Mouse (Mus musculus): ENCODE measurements at regions not wholly inside any gene's neighbourhood (a gene's known extent, or its start where the extent isn't known, plus 50 kb on each side); places are given as distances from the start of the nearest gene placed in this dataset.

DNA sequence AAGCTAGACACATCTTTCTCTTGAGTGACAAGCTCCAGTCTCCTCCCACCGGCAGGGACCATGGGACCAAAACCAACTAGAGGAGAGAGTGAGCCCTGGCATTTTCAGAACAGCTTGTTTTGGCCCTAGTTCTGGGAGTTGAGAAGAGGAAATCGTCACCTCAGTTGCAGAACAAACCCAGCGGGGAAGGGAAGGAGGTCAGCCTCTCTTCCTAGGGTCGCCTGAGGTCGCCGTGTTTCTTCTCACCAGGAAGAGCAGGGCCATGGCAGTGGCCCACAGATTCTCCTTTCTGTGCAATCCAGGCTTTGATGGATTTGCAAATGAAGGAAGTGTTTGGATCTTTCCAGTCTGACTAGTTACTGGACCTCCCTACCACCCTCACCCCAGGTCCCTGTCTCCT, 49.8 kb upstream of the Kcnj15 start:
- 52% methylated on average over 6 of the region's 6 CpGs for WGBS (ENCODE audit: insufficient replicate concordance)
- H3K4me3 ChIP-seq (ENCODE audit: insufficient read depth in 1 of 2, low read depth in 2 of 2, low read length in 2 of 2) = no peak overlapping the region
- no peak overlapping the region for H3K9ac ChIP-seq (replicated peaks)
- ATAC-seq (ENCODE audit: insufficient read depth) (no peak), DNase-seq (ENCODE audit: low read depth in 3 of 3, low spot score in 3 of 3) (no peak)
- H3K4me1 ChIP-seq (replicated peaks; ENCODE audit: control insufficient read depth in 2 of 2, insufficient read depth in 2 of 2, low read length in 1 of 2) = no peaks in the 10 kb centered on the region
- no peaks in the 10 kb centered on the region for H3K27me3 ChIP-seq (ENCODE audit: control insufficient read depth, insufficient read depth, low read length)
- H3K36me3 ChIP-seq (replicated peaks; ENCODE audit: control insufficient read depth, insufficient read depth, low read depth) = no peaks in the 10 kb centered on the region
- no peaks in the 10 kb centered on the region for H3K9me3 ChIP-seq (ENCODE audit: control insufficient read depth, low read length)
- TF ChIP-seq CTCF (IDR thresholded peaks at IDR 0.05; ENCODE audit: low read depth) (no peak), EP300 (IDR thresholded peaks at IDR 0.05; ENCODE audit: low read depth) (no peak)
- H3K4me2 ChIP-seq (ENCODE audit: low read depth) = no peak overlapping the region
- no peak overlapping the region for H3K27ac ChIP-seq
